Mouse (Mus musculus) skeletal muscle tissue, adult 2 months (tissue): ENCODE data around the gene Gm20481.
A peak's percentile ranks its signal among the peaks of the same experiment; 100 is the strongest.
"Not testable (repeated sequence)": the region's sequence is repeated elsewhere in the genome, so short reads cannot be mapped to it uniquely, and the experiment has no call there.

Experiments
- DNase-seq: peaks from one replicate; pipeline ENCODE4 v3.0.0-alpha.2; 2012; ENCODE audit warnings: low read depth, low spot score

Gene Gm20481

GRCm38 (mm10) chr17:34975581-34976492 is 6.1 kb downstream of the Gm20481 start:
- no peak for DNase-seq

DNA sequence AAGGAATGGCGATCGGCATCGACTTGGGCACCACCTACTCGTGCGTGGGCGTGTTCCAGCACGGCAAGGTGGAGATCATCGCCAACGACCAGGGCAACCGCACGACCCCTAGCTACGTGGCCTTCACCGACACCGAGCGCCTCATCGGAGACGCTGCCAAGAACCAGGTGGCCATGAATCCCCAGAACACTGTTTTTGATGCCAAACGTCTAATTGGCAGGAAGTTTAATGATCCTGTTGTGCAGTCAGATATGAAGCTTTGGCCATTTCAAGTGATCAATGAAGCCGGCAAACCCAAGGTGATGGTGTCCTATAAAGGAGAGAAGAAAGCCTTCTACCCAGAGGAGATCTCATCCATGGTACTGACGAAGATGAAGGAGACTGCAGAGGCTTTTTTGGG is 7.3 kb downstream of the Gm20481 start:
- no peak for DNase-seq

- DNase-seq = no peak
These were observed 8.5 kb downstream of the Gm20481 start for GRCm38 (mm10) chr17:34978239-34978638.

- DNase-seq = no peak
These were observed 9.9 kb downstream of the Gm20481 start for GRCm38 (mm10) chr17:34979631-34980030.

GRCm38 (mm10) chr17:34980655-34981054 is 10.9 kb downstream of the Gm20481 start:
- DNase-seq = peak; percentile 65

DNA sequence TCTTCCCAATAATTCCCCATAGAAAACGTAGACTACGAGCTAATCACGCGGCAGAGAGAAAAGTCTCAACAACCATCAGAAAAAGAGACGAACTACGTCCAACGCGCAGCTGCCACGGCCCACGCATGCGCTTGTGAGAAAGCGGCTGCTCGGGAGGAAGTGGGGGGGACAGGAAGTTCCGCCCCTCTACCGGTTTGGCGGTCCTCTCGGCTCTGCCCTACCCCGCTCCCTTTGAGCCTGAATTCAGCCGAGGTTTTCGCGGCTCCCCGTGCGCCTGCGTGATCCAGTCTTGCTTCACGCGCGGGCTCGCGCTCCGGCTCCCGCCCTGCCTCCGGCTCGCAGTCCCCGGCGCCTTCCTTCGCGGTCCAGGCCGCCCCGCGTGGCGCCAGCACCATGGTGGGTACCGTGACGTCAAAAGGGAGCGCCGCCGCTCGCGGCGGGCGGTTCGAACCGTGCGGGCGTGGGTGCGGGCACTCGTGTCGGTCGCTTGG is 12.0 kb downstream of the Gm20481 start, which contains the start of gene Lsm2:
Gene Lsm2 (plus strand): TSS at position 173 of the 491 bp plus-strand sequence.
- DNase-seq = peak; percentile 92

- DNase-seq = no peak
These were observed 12.6 kb downstream of the Gm20481 start for GRCm38 (mm10) chr17:34982328-34982727.

DNA sequence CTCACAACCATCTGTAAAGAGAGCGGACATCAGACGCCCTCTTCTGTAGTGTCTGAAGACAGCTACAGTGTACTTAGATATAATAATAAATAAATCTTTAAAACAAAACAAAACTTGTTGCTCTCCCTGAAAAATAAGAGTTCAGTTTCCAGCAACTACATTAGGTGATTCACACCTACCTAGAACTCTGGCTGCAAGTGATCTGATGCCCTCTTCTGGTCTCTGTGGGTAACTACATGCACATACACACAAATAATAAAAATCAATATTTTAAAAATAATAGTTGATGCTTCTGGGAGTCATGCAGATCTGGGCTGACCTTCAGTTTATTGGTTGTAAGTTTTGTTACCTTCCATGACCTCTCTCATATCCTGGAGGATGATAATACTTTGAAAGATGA is 14.5 kb downstream of the Gm20481 start:
- DNase-seq = no peak

GRCm38 (mm10) chr17:34994751-34995150 is 25.0 kb downstream of the Gm20481 start:
- no peak for DNase-seq

DNA sequence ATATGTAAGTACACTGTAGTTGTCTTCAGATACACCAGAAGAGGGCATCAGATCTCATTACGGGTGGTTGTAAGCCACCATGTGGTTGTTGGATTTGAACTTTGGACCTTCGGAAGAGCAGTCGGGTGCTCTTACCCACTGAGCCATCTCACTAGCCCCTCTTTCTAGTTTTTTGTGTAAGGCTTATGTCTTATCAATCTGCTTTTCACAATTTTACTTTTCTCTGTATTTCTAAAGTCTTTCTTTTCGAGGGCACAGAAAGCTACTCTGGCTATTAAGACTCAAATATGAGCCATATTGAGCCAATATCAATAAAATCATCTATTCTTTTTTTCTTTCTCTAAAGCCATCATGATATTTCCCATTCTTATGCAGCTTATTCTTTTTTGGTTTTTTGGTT is 25.5 kb downstream of the Gm20481 start:
- DNase-seq = not testable (repeated sequence)

DNA sequence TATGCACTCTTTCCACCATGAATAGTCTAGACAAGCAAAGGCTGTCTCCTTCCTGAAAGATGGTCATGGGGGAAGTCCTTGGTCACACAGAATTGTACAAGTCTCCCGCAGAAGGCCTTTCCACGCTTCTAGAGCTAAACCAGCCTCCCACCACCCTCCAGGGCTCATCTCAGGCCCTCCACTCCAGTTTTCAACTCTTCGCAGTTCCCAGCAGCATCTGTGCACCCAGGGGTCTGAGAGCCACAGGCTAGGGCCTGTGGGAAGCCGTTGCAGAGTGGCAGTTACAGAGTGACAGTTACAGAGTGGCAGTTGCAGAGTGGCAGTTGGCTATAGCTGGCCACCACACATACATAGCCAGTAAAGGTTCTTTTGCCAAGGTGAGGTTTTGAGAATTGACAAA is 26.2 kb downstream of the Gm20481 start:
- not testable (repeated sequence) for DNase-seq

DNA sequence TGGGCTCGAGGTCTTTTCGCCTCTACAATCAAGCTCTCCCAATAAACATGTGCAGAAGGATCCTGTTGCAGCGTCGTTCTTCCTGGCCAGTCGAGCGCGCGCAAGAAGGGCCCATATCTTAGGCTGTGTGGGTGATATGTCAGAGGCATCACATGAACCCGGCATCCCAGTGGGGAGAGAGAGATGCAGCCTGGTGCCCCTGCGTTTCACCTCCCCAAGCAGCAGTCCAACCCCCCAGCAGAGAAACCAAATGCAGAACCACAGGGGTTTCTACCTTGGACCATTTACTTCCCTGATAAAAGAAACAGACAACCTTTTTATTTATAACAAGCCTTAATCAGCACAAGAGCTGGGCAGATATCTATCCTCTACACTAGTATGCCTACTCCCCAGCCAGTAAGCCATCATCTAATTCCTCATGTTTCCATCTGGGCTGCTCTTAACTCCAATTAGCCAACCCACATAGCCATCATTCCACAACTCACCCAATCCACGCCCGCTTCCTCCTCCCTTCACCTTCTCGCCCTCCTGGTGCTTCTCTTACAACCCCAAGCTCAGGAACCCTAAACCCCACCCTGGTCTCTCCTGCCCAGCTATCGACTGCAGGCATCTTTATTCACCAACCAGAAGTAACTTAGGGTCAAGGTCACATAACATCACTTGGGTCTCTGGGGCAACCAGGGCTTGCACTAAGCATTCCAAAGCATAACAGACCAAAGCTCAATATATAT is 26.9 kb downstream of the Gm20481 start:
- no peak for DNase-seq

- DNase-seq = no peak
These were observed 27.4 kb downstream of the Gm20481 start for GRCm38 (mm10) chr17:34997142-34997483.

- DNase-seq = no peak
These were observed 29.1 kb downstream of the Gm20481 start for GRCm38 (mm10) chr17:34998526-34999430.

- DNase-seq = not testable (repeated sequence)
These were observed 30.4 kb downstream of the Gm20481 start for GRCm38 (mm10) chr17:34999871-35000716.

GRCm38 (mm10) chr17:35000717-35001451 is 31.2 kb downstream of the Gm20481 start, which contains the start of gene Vars:
TSS of gene Vars (plus strand) at chr17:35000987.
- DNase-seq = peak; percentile 57

DNA sequence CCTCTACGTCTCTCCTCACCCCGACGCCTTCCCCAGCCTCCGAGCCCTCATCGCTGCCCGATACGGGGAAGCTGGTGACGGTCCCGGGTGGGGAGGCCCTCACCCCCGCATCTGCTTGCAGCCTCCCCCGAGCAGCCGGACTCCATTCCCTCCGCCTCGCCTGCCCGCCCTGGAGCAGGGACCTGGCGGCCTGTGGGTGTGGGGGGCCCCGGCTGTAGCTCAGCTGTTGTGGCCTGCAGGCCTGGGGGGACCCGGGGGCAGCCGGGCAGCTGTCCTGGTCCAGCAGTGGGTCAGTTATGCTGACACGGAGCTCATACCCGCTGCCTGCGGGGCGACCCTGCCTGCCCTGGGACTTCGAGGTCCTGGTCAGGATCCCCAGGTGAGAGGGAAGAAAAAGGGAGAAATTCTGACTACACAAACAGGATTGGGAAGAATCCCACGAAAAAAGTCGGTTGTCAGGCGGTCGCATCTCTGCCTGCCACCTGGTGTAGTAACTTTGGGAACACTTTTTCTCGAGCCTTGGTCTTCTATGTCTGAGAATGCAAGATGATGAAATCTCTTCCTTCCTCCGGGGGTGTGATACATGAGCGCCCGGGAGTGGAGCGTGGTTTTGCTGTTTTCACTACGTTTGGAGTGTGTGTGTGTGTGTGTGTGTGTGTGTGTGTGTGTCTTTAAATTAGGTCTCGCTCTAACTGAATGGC is 31.9 kb downstream of the Gm20481 start:
- no peak for DNase-seq

GRCm38 (mm10) chr17:35002153-35002865 is 32.6 kb downstream of the Gm20481 start:
- no peak for DNase-seq
